Mouse (Mus musculus): ENCODE measurements at regions not wholly inside any gene's neighbourhood (a gene's known extent, or its start where the extent isn't known, plus 50 kb on each side); places are given as distances from the start of the nearest gene placed in this dataset.

DNA sequence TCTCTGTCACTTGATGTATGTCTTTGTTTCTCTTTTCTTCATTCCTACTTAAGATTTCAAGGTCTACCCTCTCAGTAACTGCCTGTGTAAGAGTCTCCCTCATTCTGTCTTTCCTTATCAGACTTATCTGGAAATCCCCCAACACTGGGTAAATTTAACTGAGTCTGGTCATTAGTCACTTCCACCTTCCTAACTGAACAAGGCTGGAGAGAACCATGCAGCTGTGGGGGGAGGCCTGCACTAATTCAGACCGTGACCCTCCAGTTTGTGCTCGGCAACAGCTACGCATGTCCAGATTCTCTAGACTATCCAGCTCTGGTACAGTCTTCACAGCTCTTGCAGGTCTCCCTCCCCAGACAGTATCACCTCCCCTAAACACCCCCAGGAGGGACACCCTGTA is 103.3 kb downstream of the Prox1 start:
- in situ Hi-C loops (cut with MboI; ENCODE audit: low pct_unique_long_range_greater_than_20kb in 1 of 2, low sequenced_read_pairs in 2 of 2, unreplicated experiment in 1 of 2), result no loop called here

DNA sequence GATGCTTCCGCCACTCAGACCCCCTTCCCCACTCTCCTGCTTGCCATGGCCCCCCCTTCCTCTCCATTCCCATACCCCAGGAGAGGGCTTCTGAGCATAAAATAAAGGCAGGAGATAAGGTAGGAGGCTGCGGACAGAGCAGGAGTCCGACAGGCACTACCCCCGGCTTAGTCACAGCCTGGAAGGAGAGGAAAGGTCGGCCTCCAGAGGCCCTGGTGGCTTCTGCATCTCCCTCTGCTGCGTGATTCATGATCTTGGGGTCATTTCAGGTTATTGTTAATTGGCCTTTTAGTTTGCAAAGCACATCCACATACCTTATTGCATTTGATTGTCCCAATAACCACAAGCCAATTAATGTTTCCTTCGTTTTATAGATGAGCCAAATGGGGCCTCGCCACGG is 104.1 kb downstream of the Prox1 start:
- in situ Hi-C loops (cut with MboI; ENCODE audit: low pct_unique_long_range_greater_than_20kb in 1 of 2, low sequenced_read_pairs in 2 of 2, unreplicated experiment in 1 of 2), result no loop called here

DNA sequence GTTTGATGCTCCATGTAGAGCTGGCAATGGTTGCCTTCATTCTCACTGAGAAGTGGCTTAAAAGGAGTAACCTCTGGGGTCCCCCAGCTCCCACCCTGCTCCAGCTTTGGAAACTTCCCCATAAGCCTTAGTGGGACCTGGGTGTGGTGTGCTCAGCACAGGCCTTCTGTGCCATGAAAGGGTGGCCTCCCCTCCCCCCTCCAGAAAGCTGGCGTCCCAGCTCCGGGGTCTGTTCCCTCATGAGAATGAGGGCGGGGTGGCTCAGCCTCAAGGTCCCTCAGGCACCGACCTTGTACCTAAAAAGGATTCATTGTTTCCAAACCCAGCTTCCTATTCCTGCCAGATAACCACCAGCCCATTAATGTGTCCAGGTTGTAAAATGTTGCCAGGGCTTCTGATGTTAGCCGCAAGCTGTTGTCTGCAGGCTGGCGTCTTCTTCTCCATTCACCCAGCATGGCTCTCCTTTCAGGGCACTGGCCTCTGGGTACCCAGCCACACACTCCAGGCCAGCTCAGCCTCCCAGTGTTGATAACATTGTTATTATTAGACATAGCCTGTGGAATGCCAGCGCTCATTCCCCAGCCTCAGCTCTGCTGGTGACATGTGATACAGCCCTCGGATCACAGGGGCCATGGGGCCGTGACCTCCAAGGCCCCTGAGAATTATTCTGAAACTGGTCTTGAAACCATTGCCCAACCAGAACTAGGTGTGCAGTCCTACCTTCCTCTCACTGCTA is 108.8 kb downstream of the Prox1 start:
- in situ Hi-C loops (cut with MboI; ENCODE audit: low pct_unique_long_range_greater_than_20kb in 1 of 2, low sequenced_read_pairs in 2 of 2, unreplicated experiment in 1 of 2), result no loop called here

DNA sequence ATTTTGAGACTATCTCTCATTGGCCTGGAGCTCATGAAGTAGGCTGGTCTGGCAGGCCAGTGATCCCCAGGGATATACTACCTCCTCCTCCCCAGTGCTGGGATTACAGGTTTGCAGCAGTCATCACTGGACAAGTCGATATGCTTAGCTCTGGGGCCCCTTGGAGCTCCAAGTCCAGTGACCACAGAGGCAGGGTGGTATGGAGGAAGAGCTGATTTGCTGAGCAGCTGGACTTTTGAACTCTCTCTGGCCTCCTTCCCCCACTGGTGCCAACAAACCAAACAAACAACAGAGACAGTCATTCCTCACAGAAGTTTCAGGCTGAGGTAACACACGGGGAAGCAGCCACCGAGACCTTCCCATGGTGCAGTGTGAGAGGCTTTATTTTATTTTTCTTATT is 111.5 kb downstream of the Prox1 start:
- in situ Hi-C loops (cut with MboI; ENCODE audit: low pct_unique_long_range_greater_than_20kb in 1 of 2, low sequenced_read_pairs in 2 of 2, unreplicated experiment in 1 of 2), result no loop called here

DNA sequence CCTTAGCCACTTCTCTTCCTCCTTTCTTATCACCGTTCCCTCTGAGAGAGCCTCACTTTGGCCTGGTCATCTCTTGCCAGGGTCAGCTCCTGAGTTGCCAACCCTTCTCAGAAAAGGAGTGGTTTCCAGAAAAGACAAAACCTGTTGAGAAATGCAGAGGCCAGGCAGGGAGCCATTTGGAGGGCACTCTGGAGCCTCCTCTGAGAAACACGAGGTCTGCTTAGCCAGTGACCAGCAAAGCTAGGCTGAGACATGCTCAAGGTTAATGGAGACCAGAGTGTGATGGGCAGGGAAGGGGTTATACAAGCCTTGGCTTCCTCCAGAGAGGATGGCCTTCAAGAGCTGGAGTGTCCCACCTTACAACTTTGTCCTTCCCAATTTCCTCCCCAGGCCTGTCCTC is 113.6 kb downstream of the Prox1 start:
- in situ Hi-C loops (cut with MboI; ENCODE audit: low pct_unique_long_range_greater_than_20kb in 1 of 2, low sequenced_read_pairs in 2 of 2, unreplicated experiment in 1 of 2), result no loop called here

DNA sequence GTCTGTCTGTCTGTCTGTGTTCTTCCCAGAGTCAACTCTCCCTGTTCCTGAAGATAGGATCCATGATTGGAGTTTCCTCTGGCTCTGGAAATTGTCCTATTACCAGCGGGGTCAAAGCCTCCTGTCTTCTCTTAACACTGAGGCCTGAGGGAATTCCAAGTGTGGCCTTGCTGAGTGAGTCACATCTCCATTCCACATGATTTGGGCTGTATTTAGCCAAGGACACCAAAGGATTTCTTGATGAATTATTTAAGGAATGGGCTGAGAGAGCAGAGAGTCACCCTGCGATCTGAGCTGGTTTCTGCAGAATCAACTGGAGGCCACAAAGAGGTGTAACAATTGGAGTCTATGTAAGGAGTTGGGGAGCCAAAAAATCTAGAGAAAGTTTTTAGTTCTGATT is 118.6 kb downstream of the Prox1 start:
- in situ Hi-C loops (cut with MboI; ENCODE audit: low pct_unique_long_range_greater_than_20kb in 1 of 2, low sequenced_read_pairs in 2 of 2, unreplicated experiment in 1 of 2), result no loop called here

DNA sequence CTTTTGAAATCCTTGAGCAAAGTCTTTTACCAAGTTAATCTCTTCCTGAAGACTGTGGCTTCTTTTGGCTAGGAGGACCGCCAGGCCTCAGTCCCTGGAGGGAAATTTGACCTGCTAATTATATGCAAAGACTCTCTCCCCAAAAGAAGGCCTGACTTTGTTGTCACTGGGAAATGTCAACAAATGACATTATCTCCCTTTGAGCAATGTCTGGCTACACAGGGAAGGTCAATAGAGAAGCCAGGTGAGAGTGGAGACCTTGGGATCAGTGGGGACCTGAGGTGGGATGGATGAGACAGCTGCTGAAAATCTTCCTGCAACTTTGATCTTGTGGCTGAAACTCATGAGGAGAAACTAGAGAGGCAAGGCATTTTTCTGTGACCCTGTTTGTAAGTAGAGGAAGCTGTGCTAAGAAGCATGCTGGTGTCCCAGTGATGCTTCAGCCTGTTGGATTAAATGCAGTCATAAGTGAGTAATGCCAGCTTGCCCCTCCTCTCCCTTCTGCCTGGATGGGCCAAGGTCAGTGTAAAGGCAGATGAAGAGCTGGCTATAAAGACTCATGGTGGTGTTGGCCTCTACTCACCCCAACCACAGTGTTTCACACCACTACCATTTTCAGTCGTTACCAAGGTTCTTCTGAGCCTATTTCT is 121.9 kb downstream of the Prox1 start:
- in situ Hi-C loops (cut with MboI; ENCODE audit: low pct_unique_long_range_greater_than_20kb in 1 of 2, low sequenced_read_pairs in 2 of 2, unreplicated experiment in 1 of 2), result no loop called here

DNA sequence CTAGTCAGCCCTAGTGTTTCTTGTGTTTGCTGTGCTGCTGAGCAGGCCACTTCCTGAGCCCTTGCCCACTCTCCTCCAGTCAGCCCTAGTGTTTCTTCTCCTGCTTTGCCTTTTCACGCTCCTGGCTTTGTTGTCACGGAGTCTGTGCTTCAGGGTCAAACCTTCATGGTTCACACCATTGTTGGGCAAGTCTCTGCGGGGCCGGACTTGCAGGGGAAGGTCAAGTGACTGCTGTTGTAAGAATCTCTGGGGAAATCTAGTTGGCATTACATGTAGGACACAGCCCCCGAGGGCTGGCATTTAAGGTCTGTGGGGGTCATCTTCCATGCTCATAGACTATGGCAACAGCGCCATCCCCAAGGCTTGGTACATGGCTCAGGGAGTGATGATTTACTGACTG is 123.3 kb downstream of the Prox1 start:
- in situ Hi-C loops (cut with MboI; ENCODE audit: low pct_unique_long_range_greater_than_20kb in 1 of 2, low sequenced_read_pairs in 2 of 2, unreplicated experiment in 1 of 2), result no loop called here

DNA sequence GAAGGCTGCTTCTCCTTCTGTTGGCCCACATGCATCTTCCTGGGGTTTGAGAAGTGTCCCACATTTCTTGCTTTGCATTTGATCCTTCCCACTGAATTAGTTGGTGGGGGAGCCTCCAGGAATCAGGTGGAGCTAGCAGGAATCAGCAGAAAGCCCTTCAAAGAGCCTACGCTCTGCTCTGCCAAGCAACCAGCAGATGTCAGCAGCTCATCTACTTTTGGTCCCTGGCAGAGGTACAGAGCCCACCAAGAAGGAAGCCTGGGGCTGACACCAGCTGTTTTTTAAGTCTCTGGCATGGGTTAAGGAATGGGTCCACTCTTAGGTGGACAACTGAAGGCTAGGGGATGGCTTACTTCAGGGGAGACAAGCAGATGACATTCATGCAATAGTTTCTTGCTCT is 123.6 kb upstream of the Smyd2 start:
- in situ Hi-C loops (cut with MboI; ENCODE audit: low pct_unique_long_range_greater_than_20kb in 1 of 2, low sequenced_read_pairs in 2 of 2, unreplicated experiment in 1 of 2), result no loop called here

DNA sequence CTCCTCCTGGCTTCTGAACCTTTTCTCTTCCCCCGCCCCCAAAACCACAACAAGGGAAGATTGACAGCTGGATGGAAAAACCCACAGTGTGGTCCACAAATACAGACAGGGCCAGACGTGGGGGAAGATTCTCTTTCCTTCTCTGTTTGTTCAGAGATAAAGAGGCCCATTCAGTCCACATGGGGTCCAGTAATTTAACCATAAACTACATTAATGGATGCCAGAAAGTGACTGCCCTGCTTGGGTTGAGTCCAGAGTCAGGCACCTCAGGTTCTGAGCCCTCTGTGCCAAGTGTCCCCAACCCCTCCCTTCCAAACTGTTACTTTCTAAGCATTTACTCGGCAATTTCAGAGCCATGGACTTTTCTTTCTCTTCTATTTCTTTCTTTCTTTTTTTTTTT is 121.9 kb upstream of the Smyd2 start:
- in situ Hi-C loops (cut with MboI; ENCODE audit: low pct_unique_long_range_greater_than_20kb in 1 of 2, low sequenced_read_pairs in 2 of 2, unreplicated experiment in 1 of 2), result no loop called here

DNA sequence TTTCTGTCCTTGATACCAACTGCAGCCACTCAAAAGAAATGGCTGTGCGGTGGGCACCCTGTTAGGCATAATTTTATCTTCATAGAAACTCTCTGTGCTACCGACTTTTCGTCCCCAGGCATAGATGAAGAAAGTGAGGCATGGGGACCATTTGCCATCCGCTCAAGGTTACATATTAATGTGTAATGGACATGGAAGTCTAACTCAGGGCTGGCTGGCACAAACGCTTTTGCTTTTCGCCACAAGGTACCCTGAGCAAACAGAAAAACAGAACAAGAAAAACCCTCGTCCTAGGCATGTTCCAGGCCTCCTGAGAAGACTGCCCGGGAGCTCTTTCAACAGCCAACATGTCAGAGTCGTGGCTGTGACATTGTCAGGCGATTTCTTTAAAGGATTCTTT is 121.0 kb upstream of the Smyd2 start:
- in situ Hi-C loops (cut with MboI; ENCODE audit: low pct_unique_long_range_greater_than_20kb in 1 of 2, low sequenced_read_pairs in 2 of 2, unreplicated experiment in 1 of 2), result no loop called here

DNA sequence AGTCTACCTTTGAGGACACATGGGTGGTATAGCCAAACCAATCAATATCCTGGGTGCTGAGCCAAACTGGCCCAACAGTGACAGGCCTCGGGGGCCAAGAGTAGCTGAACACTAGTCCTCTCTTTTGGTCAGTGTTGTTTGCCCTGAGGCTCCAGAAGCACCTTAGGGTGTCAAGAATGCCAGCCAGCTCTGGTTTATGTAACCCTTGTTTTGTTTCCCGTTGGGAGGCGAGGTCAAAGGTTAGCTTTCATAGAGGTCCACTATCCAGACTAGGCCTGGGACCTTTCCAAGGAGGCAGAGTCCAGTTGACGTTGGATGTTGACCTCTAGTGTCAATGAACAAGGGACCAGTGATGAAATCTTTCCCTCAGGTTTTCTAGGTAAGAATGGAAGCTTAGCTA is 120.0 kb upstream of the Smyd2 start:
- in situ Hi-C loops (cut with MboI; ENCODE audit: low pct_unique_long_range_greater_than_20kb in 1 of 2, low sequenced_read_pairs in 2 of 2, unreplicated experiment in 1 of 2), result no loop called here

DNA sequence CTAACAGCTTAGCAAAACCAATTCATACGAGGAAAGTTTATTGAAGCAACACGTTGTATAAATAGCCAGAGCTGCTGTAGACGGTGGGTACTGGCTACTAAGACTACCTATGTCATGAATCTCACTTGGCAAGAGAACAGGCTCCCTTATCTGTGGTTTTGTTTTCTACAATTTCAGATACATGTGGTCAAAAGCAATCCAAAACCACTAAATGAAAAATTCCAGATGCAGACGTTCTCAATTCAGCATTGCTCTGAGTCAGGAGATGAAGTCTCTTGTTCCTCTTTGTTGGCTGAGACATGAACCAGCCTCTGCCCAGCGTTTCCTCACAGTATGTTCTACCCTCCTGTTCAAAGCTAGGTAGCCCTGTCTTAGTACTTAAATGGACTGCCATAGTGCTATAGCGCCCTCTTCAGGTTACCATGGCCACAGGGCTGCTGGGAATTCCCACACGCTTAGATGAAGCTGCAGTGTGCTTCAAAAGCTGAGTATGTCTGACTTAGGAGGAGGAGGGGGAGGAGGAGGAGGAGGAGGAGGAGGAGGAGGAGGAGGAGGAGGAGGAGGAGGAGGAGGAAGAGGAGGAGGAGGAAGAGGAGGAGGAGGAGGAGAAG is 119.0 kb upstream of the Smyd2 start:
- in situ Hi-C loops (cut with MboI; ENCODE audit: low pct_unique_long_range_greater_than_20kb in 1 of 2, low sequenced_read_pairs in 2 of 2, unreplicated experiment in 1 of 2), result no loop called here

DNA sequence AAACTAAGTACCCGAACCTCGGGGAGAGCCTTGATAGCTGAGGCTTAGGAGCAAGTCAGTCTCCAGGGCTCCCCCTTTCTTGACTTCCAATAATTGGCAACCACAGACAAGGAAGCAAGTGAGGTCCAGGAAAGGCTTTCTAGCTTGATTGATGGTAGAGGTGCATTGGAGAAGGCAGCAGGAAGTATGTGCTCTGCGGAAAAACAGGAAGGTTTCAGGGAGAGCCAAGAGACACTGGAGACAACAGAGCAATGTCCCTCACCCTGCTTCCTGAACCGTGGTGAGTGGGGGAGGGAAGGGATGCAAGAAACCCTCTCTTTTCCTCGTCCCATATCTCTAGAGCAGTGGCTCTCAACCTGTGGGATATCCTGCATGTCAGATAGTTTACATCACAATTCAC is 115.9 kb upstream of the Smyd2 start:
- in situ Hi-C loops (cut with MboI; ENCODE audit: low pct_unique_long_range_greater_than_20kb in 1 of 2, low sequenced_read_pairs in 2 of 2, unreplicated experiment in 1 of 2), result no loop called here

DNA sequence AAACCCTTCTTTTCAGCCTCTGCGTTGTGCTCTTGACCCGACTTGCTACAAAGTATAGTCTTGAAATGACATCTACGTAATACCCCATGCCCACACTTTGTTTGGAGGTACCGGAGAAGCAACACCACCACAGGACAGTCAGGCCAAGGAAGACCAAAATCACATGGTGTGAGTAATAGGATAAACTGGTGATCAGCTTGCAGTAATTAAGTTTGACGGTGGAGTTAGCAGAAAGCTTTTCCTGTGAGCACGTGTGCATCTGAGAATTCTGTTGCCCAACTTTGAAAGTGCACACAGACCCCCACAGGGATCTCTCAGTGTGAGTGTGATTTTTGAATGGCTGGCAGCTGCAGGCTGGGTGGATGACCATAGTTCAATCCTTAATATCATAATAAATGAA is 114.6 kb upstream of the Smyd2 start:
- in situ Hi-C loops (cut with MboI; ENCODE audit: low pct_unique_long_range_greater_than_20kb in 1 of 2, low sequenced_read_pairs in 2 of 2, unreplicated experiment in 1 of 2), result no loop called here

DNA sequence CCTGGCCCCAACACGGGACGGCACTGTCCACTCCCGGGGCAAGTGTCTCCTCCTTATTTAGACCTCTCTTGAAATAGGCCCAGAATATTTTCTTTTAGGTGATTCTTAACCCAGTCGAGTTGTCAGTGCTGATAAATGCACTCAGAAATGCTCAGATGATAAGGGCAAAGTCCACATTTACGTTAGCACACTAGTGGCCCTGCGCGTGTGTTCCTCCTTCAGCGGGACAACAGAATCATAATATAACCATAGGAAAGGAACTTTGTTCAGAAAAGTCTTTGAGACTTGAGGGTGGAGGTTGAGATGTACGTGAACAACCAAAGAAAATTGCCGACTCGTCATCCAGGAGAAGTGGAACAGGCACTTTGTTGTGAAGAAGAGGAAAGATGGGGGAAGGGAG is 113.8 kb upstream of the Smyd2 start:
- in situ Hi-C loops (cut with MboI; ENCODE audit: low pct_unique_long_range_greater_than_20kb in 1 of 2, low sequenced_read_pairs in 2 of 2, unreplicated experiment in 1 of 2), result no loop called here

DNA sequence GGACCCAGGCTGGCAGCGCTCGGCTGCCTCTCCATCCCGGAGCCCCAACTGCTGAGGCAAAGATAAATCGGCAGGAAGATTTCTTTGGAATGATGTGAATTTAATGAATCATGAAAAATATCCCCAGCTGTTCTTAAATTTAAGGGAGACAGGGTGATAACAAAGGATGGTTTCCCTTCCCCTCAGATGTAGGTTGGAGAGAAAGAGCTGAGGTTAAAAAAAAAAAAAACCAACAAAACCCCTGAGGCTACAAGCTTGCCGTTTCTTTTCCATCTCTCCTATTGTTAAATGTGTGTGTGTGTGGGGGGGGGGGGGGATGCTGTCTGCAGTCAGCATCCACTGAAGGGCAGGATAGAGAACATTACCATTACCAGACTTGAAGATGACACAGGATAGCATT is 111.9 kb upstream of the Smyd2 start:
- in situ Hi-C loops (cut with MboI; ENCODE audit: low pct_unique_long_range_greater_than_20kb in 1 of 2, low sequenced_read_pairs in 2 of 2, unreplicated experiment in 1 of 2), result no loop called here

DNA sequence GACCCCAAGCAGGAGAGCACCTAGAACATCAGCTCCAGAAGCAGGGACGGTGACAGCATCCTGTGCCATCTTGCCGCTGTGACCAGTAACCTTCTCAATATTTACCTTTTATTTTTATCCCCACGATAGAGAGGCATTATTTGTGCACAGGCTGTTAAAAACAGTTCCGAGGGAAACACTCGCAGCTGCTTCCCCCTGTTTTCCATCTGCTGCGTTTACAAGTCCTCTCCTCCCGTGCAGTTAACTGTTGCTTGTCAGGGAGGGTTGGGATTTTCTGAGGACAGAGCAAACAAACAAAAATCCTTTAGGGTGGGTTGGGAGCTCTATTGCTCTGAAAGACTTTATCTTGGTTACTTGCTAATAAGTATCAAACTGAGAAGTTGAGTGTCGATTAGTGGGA is 105.4 kb upstream of the Smyd2 start:
- in situ Hi-C loops (cut with MboI; ENCODE audit: low pct_unique_long_range_greater_than_20kb in 1 of 2, low sequenced_read_pairs in 2 of 2, unreplicated experiment in 1 of 2), result no loop called here

DNA sequence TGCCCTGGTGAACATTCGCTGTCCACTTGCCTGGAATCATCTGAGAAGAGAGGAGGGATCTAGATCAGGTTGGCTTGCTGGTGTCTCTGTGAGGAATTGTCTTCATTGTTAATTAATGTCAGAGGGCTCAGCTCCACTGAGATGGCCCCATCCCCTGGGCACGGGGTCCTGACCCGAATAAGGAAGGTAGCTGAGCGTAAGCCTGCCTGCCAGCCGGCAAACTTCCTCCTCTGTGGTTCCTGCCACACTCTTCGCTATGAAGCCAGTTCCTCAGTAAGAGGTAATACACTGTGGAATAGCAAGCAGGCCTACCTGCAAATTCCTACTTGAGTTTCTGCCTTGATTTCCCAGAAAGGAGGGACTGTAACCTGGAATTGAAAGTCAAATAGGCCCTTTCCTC is 87.3 kb upstream of the Smyd2 start:
- in situ Hi-C loops (cut with MboI; ENCODE audit: low pct_unique_long_range_greater_than_20kb in 1 of 2, low sequenced_read_pairs in 2 of 2, unreplicated experiment in 1 of 2), result no loop called here

DNA sequence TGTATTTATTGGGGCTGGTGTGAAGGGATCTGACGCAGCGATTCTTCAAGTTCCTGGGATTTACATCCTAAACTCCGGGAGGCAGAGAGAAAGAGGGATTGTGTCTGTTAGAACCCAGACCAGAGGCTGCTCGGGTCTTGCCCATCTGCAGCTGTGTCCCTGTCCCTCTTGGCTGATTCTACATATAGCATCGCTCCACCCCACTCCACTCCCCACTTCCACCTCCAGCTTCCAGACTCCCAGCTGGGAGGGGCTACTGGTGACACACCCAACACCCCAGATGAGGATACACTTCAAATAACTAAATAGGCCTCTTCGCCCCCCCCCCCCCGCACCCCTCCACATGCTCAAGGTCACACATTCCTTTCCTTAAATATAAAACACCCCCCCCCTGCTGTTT is 85.1 kb upstream of the Smyd2 start:
- in situ Hi-C loops (cut with MboI; ENCODE audit: low pct_unique_long_range_greater_than_20kb in 1 of 2, low sequenced_read_pairs in 2 of 2, unreplicated experiment in 1 of 2), result no loop called here

All from mouse embryonic stem cell (cell line).